Mouse (Mus musculus) brain, adult 2 months (tissue): ENCODE results near the gene Pnmal1.

Experiments
- DNase-seq: peaks from one replicate; pipeline ENCODE4 v3.0.0; 2011; ENCODE audit warnings: low read depth, low spot score

Gene Pnmal1

GRCm38 (mm10) chr7:16959539-16960187 is at the start of gene Pnmal1:
Gene Pnmal1 (plus strand): TSS chr7:16959679.
- DNase-seq = peak; percentile 99

GRCm38 (mm10) chr7:16909909-16910308 is 49.6 kb upstream of the Pnmal1 start:
- DNase-seq = no peak

GRCm38 (mm10) chr7:16911904-16912303 is 47.6 kb upstream of the Pnmal1 start:
- no peak for DNase-seq

- no peak for DNase-seq
Observed at GRCm38 (mm10) chr7:16912360-16912759, 47.1 kb upstream of the Pnmal1 start.

- peak; percentile 85 for DNase-seq
Observed at GRCm38 (mm10) chr7:16913806-16914452, 45.5 kb upstream of the Pnmal1 start.

GRCm38 (mm10) chr7:16914453-16915343 is 44.8 kb upstream of the Pnmal1 start:
- DNase-seq = peak; percentile 16

- peak; percentile 14 for DNase-seq
Observed at GRCm38 (mm10) chr7:16915461-16916340, 43.8 kb upstream of the Pnmal1 start.

GRCm38 (mm10) chr7:16916342-16917265 is 42.9 kb upstream of the Pnmal1 start:
- DNase-seq = no peak

GRCm38 (mm10) chr7:16917447-16917846 is 42.0 kb upstream of the Pnmal1 start:
- no peak for DNase-seq

- DNase-seq = peak; percentile 83
Observed at GRCm38 (mm10) chr7:16918014-16918413, 41.5 kb upstream of the Pnmal1 start.

- peak; percentile 20 for DNase-seq
Observed at GRCm38 (mm10) chr7:16918670-16919069, 40.8 kb upstream of the Pnmal1 start.

- no peak for DNase-seq
Observed at GRCm38 (mm10) chr7:16919395-16920149, 39.9 kb upstream of the Pnmal1 start.

GRCm38 (mm10) chr7:16920150-16920579 is 39.3 kb upstream of the Pnmal1 start:
- DNase-seq = peak; percentile 62

- DNase-seq = peak; percentile 79
Observed at GRCm38 (mm10) chr7:16920818-16921791, 38.4 kb upstream of the Pnmal1 start.

- DNase-seq = peak; percentile 47
Observed at GRCm38 (mm10) chr7:16921881-16922335, 37.6 kb upstream of the Pnmal1 start.

GRCm38 (mm10) chr7:16922360-16922973 is 37.0 kb upstream of the Pnmal1 start:
- DNase-seq = peak; percentile 82

GRCm38 (mm10) chr7:16923283-16924036 is 36.0 kb upstream of the Pnmal1 start:
- DNase-seq = no peak
